Mouse (Mus musculus) lung, adult 18-20 months (tissue): ENCODE measurements around the gene Pik3cb.
A peak's percentile ranks its signal among the peaks of the same experiment; 100 is the strongest.

Experiments used
- DNase-seq, 2 experiments: peaks; one replicate each; pipeline ENCODE4 v3.0.0; 2022; ENCODE audit warnings: mixed read lengths in 2 of 2

The Pik3cb gene

GRCm38 (mm10) chr9:99074462-99074861 lies 66.0 kb downstream of the Pik3cb start:
- no peak for DNase-seq

DNA sequence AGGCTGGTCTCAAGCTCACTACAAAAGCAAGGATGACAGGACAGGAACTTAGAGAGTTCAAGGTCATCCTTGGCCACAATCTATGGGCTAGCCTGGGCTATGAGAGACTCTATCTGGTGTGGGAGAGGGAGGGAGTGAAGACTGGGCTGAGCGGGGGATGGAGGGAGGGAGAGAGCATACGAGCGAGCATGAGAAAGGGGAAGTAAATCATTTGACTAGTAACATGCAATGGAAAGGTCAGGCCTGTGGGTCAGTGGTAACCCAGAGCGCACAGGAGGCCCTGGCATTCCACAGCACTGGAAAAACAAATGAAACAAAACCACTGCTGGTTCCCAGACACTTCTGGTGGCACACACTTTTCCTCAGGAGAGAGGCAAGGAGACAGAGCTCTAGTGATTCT lies 67.9 kb downstream of the Pik3cb start:
- peak; percentile 6 to 14 for DNase-seq

DNA sequence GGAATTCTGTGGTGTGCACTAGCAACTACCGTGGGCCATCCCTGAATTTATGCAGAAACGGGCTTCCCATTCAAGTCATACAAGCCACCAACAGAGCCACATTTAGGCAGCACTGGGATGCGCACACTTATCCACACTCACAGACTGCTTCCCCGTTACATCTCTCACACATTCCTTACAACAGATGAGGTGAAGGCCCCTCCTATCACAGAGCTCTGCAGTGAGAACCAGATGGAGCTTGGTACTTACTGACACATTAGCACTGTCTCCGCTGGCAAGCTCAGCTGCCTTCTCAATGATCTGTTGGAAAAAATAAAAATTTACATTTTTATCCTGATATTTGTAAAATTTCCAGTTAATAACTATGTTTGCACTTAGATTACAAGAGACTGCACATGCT lies 75.1 kb downstream of the Pik3cb start:
- DNase-seq, result no peak

DNA sequence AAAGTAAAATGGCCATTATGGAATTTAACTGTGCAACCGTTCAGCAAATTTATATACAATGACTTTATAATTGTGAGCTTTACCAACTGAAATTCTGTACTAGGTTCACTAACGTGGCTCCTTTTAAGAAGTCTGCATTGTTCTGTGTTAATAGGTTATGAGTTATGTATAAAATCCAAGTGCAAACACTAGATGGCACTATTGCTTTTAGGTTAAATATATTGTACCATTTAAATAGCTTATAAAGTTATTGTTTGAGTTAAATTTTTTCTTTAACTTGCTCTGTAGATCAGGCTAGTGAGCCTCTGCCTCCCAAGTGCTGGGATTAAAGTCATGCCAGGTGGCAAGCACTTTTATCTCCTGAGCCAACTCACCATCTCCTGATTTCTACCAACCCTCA lies 76.2 kb downstream of the Pik3cb start:
- DNase-seq, result no peak

DNA sequence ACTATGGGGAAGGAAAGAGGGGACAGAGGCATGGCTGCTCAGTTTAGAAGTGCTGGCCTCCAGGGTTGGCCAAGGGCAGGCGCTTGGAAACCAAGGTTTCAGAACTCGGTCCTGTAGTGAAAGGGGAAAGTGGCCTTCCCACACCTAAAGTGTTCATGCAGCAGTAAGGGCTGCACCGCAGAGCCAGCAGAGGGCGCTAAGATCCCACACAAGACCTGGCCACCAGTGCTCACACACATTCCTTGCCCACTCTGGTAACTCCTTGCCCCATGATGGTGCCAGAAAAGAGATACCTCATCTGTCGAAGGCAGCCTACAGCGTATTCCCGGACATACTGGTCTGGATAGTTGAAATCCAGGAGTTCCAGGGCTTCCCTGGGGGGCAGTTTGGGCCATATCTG lies 77.9 kb downstream of the Pik3cb start:
- DNase-seq, result peak; percentile 70 to 73

DNA sequence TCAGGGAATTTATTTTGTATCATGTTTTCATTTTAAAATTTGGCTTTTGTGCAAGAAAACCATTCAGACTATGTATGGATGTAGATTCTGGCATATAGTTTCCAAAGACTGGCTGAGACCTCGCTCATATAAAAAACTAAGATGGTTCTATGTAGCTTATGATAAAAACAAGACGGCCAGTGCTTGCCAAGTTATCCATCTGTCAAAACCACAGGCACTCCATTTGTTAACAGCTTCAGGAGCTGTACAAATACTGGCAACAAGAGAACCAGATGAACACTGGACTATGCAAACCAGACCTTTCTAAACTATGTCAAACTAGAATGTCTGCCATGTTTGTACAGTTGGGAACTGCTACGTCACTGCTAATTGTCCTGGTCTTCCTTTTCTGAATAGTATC lies 82.7 kb downstream of the Pik3cb start:
- peak in 1 of 2 experiments; percentile 5 for DNase-seq

DNA sequence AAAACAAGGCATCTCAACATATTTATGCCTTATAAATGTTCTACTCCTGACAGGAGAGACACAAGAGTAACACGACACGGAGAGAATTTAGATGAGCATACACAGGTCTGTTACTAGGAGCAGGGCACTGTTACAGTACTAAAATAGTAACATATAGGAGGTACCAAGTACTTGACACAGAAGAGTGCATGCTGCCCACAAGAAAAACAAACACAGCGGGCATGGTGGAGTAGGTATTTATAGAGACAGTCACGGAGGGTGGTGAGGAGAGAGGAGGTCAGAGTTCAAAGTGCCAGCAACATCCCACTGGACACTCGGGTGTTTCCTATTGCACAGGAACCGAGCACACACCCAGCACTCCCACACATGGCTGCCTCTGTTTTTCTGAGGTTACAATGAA lies 90.7 kb downstream of the Pik3cb start:
- no peak for DNase-seq

DNA sequence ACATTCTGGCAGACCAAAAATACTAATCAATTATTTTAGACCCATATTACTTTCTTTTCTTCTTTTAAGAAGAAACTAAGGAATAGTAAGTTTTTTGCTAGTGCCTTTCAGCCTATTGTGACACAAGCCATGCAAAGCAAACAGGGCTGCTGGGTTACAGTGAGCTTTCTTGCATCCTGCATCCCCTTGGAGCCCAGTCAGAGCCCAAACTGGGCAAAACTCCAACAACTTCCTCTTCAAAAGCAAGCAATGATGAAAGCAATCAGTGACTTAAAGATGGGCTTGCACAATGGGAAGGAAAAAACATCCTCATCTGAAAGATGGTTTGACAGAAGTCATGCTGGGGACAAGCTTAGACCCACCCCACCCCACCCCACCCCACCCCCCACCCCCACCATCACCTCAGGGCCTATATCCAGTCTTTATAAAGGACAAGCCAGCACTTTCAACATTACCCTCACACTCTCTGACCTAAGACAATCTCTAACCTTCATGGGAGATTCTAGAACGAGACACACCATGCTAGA lies 91.6 kb downstream of the Pik3cb start:
- peak; percentile 34 to 62 for DNase-seq

GRCm38 (mm10) chr9:99044761-99045160 lies 95.7 kb downstream of the Pik3cb start:
- DNase-seq, result no peak

GRCm38 (mm10) chr9:99042641-99043040 lies 97.8 kb downstream of the Pik3cb start:
- no peak for DNase-seq

DNA sequence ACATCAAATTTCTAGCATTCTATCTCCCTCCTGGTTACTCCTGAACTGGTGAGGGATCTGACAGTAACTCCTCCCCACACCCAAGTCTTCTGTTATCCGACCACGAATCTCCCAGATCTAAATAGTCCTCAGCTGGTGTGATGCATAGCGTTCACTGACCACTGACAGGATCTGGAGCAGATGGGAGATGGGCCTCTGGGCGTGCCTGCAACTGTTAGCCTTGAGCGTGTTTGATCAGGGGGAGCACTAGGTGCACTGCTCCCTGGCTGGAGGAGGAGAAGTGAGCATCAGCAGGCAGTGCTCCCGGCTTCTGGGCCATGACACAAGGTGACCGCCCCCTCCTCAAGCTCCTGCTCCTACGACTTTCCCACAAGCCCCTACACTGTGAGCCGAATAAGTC lies 98.4 kb downstream of the Pik3cb start:
- no peak for DNase-seq

- DNase-seq, result no peak
Observed at GRCm38 (mm10) chr9:99035575-99035974, 104.8 kb downstream of the Pik3cb start, which contains the start of gene Gm1123. Gene Gm1123, minus strand, starts transcription at chr9:99035715.

- no peak for DNase-seq
Observed at GRCm38 (mm10) chr9:99034111-99034510, 106.3 kb downstream of the Pik3cb start.

- no peak for DNase-seq
Observed at GRCm38 (mm10) chr9:99032031-99032430, 108.4 kb downstream of the Pik3cb start.

GRCm38 (mm10) chr9:99021751-99022150 lies 118.7 kb downstream of the Pik3cb start:
- DNase-seq, result no peak

DNA sequence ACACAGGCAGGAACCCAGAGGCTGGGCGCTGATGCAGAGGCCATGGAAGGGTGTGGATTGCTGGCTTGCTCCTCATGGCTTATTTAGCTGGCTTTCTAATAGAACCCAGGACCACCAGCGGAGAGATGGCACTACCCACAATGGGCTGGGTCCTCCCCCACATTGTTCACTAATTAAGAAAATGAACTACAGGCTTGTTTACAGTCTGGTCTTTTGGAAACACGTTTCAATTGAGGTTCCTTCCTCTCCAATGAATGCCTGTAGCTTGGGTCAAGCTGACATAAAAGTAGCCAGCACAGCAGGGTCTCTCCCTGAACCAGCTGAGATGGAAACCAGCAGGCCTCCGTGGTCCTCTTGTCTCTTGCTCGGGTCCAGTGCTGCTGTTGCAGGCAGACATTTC lies 119.3 kb downstream of the Pik3cb start:
- DNase-seq, result no peak

DNA sequence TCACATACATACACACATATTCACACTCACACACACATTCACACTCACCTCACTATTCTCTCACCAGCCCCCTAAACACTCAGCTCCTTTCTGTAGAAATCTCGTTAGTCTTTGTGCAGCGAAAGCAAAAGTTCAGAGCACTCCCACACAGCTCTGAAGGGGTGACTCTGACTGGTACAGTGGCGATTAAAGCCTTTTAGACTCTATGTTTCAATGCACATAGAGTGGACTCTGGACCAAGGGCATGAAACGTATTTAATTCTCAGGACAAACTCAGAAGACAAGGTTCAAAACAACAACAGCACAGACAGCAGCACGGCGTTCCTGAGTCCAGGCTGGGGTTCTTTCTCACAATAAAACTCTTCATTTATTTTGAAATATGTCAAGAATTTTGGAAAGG lies 122.7 kb downstream of the Pik3cb start:
- DNase-seq, result no peak

- no peak for DNase-seq
Observed at GRCm38 (mm10) chr9:99016759-99017158, 123.7 kb downstream of the Pik3cb start.

DNA sequence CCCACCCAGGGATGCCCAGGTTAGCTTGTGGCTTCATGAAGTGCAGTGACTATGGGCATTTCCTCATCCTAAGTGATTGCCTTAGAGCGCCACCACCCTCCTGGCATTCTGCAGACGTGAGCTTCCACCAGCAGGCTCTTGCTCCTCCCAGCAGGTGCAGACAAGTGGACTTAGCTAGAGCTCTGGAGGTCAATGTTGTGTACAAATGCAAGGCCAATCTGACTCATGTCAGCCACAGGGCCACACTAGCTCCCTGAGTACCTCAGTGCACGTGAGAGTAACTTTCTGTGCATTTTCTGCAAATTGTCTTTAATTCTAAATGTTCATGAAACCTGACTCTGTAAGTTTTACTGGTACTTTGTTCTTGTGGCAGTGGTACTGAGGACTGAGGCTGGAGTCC lies 124.1 kb downstream of the Pik3cb start:
- no peak for DNase-seq

DNA sequence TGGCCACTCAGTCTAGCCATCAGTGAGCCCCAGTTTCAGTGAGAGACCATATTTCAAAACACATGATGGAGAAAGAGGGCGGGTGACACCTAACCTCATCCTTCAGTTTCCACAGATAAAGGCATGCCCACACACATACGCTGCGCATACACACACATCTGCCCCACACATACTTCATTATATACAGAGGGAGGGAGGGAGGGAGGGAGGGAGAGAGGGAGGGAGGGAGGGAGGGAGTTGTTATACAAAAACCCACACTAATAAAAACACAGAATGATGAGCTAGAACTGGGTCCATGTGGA lies 130.6 kb downstream of the Pik3cb start:
- no peak for DNase-seq

DNA sequence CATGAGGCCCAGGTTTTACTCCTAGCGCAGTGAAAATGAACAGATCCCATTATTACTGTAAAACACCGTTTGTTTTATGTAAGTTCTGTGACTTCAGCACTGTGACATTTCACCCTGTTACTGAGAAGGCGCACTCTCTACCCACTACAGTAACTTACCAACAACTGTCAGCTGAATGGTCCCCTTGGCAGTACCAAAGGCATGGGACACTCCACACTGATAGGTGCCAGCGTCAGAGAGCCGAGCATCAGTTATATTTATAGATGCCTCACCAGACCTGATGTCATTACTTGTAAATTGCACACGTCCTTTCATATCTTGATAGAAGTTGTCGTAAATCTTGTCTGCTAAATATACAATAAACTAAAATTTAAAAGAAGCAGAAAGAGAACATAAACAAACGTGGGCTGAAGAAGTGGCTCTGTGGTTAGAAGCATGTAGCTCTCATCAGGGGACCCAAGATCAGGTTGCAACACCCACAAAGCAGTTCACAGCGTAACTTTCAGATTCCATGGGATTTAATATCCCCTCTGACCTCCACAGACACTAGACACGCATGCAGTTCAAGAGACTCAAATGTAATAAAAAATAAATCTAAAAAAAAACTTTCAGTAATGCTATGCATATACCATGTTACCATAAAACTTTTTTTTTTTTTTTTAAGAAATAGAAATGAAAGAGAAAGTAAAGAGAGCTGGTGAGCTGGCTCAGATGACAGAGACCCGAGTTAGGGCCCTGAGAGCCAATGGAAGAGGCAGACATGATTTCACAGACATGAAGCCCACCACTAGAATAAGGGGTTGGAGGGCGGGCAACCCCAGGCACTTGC lies 131.1 kb downstream of the Pik3cb start:
- DNase-seq, result no peak

DNA sequence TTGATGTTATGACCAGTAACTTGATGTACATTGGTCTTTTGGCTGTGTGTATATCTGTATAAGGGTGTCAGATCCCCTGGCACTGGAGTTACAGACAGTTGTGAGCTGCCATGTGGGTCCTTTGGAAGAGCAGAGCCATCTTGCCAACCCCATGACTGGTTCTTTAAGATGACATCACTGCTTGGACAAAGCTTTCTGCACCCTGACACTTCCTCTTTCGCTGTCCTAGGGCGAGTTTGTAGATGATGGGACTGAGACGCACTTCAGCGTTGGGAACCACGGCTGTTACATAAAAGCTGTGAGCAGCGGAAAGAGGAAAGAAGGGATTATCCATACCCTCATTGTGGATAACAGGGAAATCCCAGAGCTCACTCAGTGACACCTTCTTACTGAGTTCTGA lies 139.1 kb downstream of the Pik3cb start:
- DNase-seq, result no peak

- DNase-seq, result no peak
Observed at GRCm38 (mm10) chr9:98999881-99000339, 140.5 kb downstream of the Pik3cb start.

GRCm38 (mm10) chr9:98994103-98994502 lies 146.3 kb downstream of the Pik3cb start:
- DNase-seq, result no peak

- no peak for DNase-seq
Observed at GRCm38 (mm10) chr9:98987131-98987530, 153.3 kb downstream of the Pik3cb start.
